Mouse (Mus musculus) neural tube, embryonic 14.5 days (tissue): Measurements from ENCODE around the gene Car10. TPM values are rescaled to one million over a fixed set of nuclear protein-coding genes. Genes with fewer than 3 reads are reported as not detected.
A peak's percentile ranks its signal among the peaks of the same experiment; 100 is the strongest.

Experiments used
- ATAC-seq: fragments of 200-750 bp; cut with Nextera tagmentation; 2 replicates; pipeline ENCODE4 v1.8.0; 2017; ENCODE audit warnings: low read depth, mild to moderate bottlenecking, moderate TSS enrichment, moderate library complexity
- H3K27ac ChIP-seq: fragments of 300-500 bp; sonication (generic); 2 replicates; pipeline ENCODE4 v1.5.1; 2014; ENCODE audit warnings: low read depth, mild to moderate bottlenecking, control low read depth, low read length, moderate library complexity, mixed read lengths
- H3K27me3 ChIP-seq: fragments of 300-500 bp; sonication (generic); 2 replicates; pipeline ENCODE4 v1.6.1; 2014; ENCODE audit warnings: low read length; ENCODE audit not compliant: control insufficient read depth, insufficient read depth
- H3K36me3 ChIP-seq: fragments of 300-500 bp; sonication (generic); 2 replicates; pipeline ENCODE4 v1.6.1; 2014; ENCODE audit warnings: low read length, mixed read lengths; ENCODE audit not compliant: control insufficient read depth, insufficient read depth
- H3K4me1 ChIP-seq: fragments of 300-500 bp; sonication (generic); 2 replicates; pipeline ENCODE4 v1.6.1; 2014; ENCODE audit warnings: low read length; ENCODE audit not compliant: control insufficient read depth, insufficient read depth
- H3K4me2 ChIP-seq: fragments of 300-500 bp; sonication (generic); 2 replicates; pipeline ENCODE4 v1.6.1; 2014; ENCODE audit warnings: mild to moderate bottlenecking, low read depth, low read length, control low read depth
- H3K4me3 ChIP-seq: fragments of 300-500 bp; sonication (generic); 2 replicates; pipeline ENCODE4 v1.5.1; 2014; ENCODE audit warnings: low read depth, low read length, control low read depth, mixed read lengths
- H3K9ac ChIP-seq: fragments of 300-500 bp; sonication (generic); replicated peaks from 2 replicates; pipeline ENCODE4 v1.6.1; 2014; ENCODE audit warnings: low read depth, mild to moderate bottlenecking, control low read depth, low read length, mixed read lengths
- H3K9me3 ChIP-seq: fragments of 300-500 bp; sonication (generic); 2 replicates; pipeline ENCODE4 v1.6.1; 2016; ENCODE audit warnings: low read length; ENCODE audit not compliant: control insufficient read depth
- WGBS: fragments of 180-500 bp; shearing (Covaris S2); extraction: QIAGEN DNeasy Blood & Tissue Kit; methylation state at CpG from one replicate; pipeline ENCODE4 v1.1.7; 2014; 5-methylcytosine and 5-hydroxymethylcytosine counted together
- polyA plus RNA-seq: library from polyadenylated mRNA; unstranded; fragments of >200 nt; fragmentation: Nextera tagmentation; extraction: Ambion mirVana; gene quantifications from 2 replicates; pipeline ENCODE4 v1.2.1, GENCODE M21; 2014

Gene Car10
- polyA plus RNA-seq, 1 experiment from 2014 or later: 78.8 TPM

- peak overlapping the region; percentile 28; the same call in 1 of the 2 replicates for H3K27ac ChIP-seq
- WGBS: 4% methylated on average over 6 of the region's 6 CpGs
Observed at GRCm38 (mm10) chr11:93100606-93101005, 2.8 kb downstream of the Car10 start.

DNA sequence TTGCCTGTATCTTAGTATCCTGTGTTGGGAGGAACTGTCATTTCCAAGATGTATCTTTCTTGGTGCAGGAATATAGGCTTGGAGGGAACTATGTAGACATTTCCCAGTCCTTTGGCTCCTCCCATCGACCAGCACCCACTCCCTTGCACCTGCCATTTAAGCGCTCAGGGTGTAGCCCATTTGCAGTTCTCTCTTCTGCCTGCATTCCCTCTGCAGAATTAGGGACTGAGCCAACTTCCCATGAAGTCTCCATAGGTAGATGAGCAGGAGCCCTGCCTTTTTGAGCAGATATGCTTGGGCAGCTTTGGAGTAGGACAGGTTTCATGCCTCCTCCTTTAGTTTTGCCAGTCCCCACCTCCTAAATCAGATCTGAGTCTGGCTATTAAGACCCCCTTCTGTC is 3.3 kb downstream of the Car10 start:
- H3K4me1 ChIP-seq: peaks cover 3% of the 10 kb centered on the region; the same call in 1 of the 2 replicates
- H3K4me2 ChIP-seq: peak overlapping the region; percentile 83
- peak overlapping the region; percentile 61 for H3K4me3 ChIP-seq
- H3K9me3 ChIP-seq: no peaks in the 10 kb centered on the region
- H3K27me3 ChIP-seq: peaks cover 12% of the 10 kb centered on the region; the same call in 1 of the 2 replicates
- H3K27ac ChIP-seq: no peak overlapping the region
- H3K9ac ChIP-seq: peak overlapping the region; percentile 69; the same call in 1 of the 2 replicates
- WGBS: 4% methylated on average over 2 of the region's 2 CpGs
- no peaks in the 10 kb centered on the region for H3K36me3 ChIP-seq
- no peak for ATAC-seq

More at GRCm38 (mm10) chr11:93100606-93101005, 2.8 kb downstream of the Car10 start:
- H3K9me3 ChIP-seq: no peaks in the 10 kb centered on the region
- H3K4me2 ChIP-seq: peak overlapping the region; percentile 83
- H3K9ac ChIP-seq: peak overlapping the region; percentile 69; the same call in 1 of the 2 replicates
- peaks cover 3% of the 10 kb centered on the region; the same call in 1 of the 2 replicates for H3K4me1 ChIP-seq
- H3K36me3 ChIP-seq: no peaks in the 10 kb centered on the region
- peak overlapping the region; percentile 61 for H3K4me3 ChIP-seq
- ATAC-seq: no peak
- H3K27me3 ChIP-seq: peaks cover 12% of the 10 kb centered on the region; the same call in 1 of the 2 replicates

- Histone ChIP-seq H3K4me1 (peaks cover 3% of the 10 kb centered on the region; the same call in 1 of the 2 replicates), H3K9me3 (no peaks in the 10 kb centered on the region), H3K36me3 (no peaks in the 10 kb centered on the region), H3K4me2 (peak overlapping the region; percentile 83), H3K9ac (no peak overlapping the region), H3K27ac (no peak overlapping the region), H3K27me3 (peaks cover 12% of the 10 kb centered on the region; the same call in 1 of the 2 replicates), H3K4me3 (peak overlapping the region; percentile 61)
- WGBS: 64% methylated on average over 9 of the region's 9 CpGs
- no peak for ATAC-seq
Observed at GRCm38 (mm10) chr11:93102321-93102720, 4.5 kb downstream of the Car10 start.

GRCm38 (mm10) chr11:93103101-93103815 is 5.4 kb downstream of the Car10 start:
- peaks cover 12% of the 10 kb centered on the region; the same call in 1 of the 2 replicates for H3K27me3 ChIP-seq
- no peak overlapping the region for H3K27ac ChIP-seq
- 0 out of 2 replicates have a peak, but pooled peaks cover 3% of the 10 kb centered on the region for H3K4me1 ChIP-seq
- H3K36me3 ChIP-seq: no peaks in the 10 kb centered on the region
- no peaks in the 10 kb centered on the region for H3K9me3 ChIP-seq
- peak overlapping the region; percentile 61 for H3K4me3 ChIP-seq
- ATAC-seq: no peak
- no peak overlapping the region for H3K9ac ChIP-seq
- WGBS: 60% methylated on average over 3 of the region's 3 CpGs
- peak overlapping the region; percentile 83 for H3K4me2 ChIP-seq

GRCm38 (mm10) chr11:93109451-93109850 is 11.6 kb downstream of the Car10 start:
- 85% methylated on average over 1 of the region's 1 CpGs for WGBS
- ATAC-seq: no peak
- Histone ChIP-seq H3K36me3 (no peaks in the 10 kb centered on the region), H3K9me3 (no peaks in the 10 kb centered on the region), H3K4me2 (no peak overlapping the region), H3K27me3 (no peaks in the 10 kb centered on the region), H3K9ac (no peak overlapping the region), H3K27ac (no peak overlapping the region), H3K4me3 (no peak overlapping the region), H3K4me1 (no peaks in the 10 kb centered on the region)

DNA sequence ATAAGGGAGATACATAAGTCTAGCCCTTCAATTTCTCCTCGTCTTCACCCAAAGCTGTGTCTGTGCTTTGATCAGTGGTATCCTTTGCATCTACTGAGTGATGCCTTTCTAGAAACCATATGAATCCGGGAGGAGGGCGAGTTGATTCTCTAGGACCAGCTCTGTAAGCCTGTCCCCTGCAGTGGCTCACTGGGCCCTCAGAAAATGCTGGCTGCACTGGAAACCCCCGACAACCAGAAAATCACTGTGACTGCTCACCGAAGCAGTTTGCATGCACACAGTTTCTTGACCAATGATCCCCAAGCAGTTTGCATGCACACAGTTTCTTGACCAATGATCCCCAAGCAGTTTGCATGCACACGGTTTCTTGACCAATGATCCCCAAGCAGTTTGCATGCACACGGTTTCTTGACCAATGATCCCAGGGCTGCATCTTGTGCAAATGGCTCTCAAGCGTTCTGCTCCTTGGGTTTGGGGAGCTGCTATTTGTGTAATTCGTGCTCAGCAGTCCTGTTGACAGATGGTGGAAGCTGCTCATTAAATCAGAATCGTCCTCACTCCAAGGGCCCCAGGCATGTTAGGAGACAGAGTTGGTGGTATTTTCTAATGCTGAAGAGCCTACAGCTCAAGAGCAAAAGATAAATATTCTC is 23.1 kb downstream of the Car10 start:
- Histone ChIP-seq H3K27me3 (no peaks in the 10 kb centered on the region), H3K27ac (no peak overlapping the region), H3K9me3 (no peaks in the 10 kb centered on the region), H3K4me3 (no peak overlapping the region), H3K9ac (no peak overlapping the region), H3K36me3 (no peaks in the 10 kb centered on the region), H3K4me2 (no peak overlapping the region), H3K4me1 (no peaks in the 10 kb centered on the region)
- ATAC-seq: no peak
- 75% methylated on average over 10 of the region's 10 CpGs for WGBS

DNA sequence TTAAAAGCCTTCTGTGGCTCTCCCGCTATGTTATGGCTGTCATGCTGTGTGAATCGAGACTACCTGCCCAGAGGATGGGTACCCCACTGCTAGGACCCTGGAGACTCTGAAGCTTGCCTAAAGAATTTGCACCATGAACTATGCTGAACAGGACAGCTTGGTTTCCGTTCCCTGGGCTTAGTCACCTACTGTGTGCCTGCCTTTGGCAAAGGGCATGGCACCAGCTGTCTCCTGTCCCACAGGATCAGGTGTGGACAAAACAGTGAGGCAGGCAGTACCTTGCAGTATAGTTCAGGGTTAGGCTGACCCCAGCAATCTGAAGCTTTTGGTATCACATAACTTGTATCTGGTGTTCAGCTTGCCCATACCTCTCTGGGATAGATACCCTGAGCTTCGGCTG is 25.9 kb downstream of the Car10 start:
- H3K4me3 ChIP-seq: no peak overlapping the region
- H3K4me1 ChIP-seq: no peaks in the 10 kb centered on the region
- no peaks in the 10 kb centered on the region for H3K27me3 ChIP-seq
- H3K36me3 ChIP-seq: no peaks in the 10 kb centered on the region
- no peak for ATAC-seq
- 82% methylated on average over 4 of the region's 4 CpGs for WGBS
- no peaks in the 10 kb centered on the region for H3K9me3 ChIP-seq
- no peak overlapping the region for H3K9ac ChIP-seq
- H3K4me2 ChIP-seq: no peak overlapping the region
- H3K27ac ChIP-seq: no peak overlapping the region

GRCm38 (mm10) chr11:93126466-93126865 is 28.6 kb downstream of the Car10 start:
- no peak for ATAC-seq
- Histone ChIP-seq H3K4me3 (no peak overlapping the region), H3K36me3 (no peaks in the 10 kb centered on the region), H3K4me2 (no peak overlapping the region), H3K9me3 (no peaks in the 10 kb centered on the region), H3K27ac (no peak overlapping the region), H3K9ac (no peak overlapping the region), H3K4me1 (no peaks in the 10 kb centered on the region), H3K27me3 (no peaks in the 10 kb centered on the region)
- 92% methylated on average over 3 of the region's 3 CpGs for WGBS

- H3K4me1 ChIP-seq: no peaks in the 10 kb centered on the region
Observed at GRCm38 (mm10) chr11:93128481-93128880, 30.7 kb downstream of the Car10 start.

More at GRCm38 (mm10) chr11:93128481-93128880, 30.7 kb downstream of the Car10 start:
- Histone ChIP-seq H3K27me3 (no peaks in the 10 kb centered on the region), H3K4me2 (no peak overlapping the region), H3K27ac (no peak overlapping the region), H3K4me3 (no peak overlapping the region), H3K9me3 (no peaks in the 10 kb centered on the region), H3K36me3 (no peaks in the 10 kb centered on the region), H3K9ac (no peak overlapping the region)
- ATAC-seq: no peak
- WGBS: 80% methylated on average over 2 of the region's 2 CpGs
